Mouse (Mus musculus) CH12.LX (cell line): ENCODE data around the gene Mthfd2l.

Experiments used
- CTCF ChIP-seq, 2 experiments: IDR thresholded peaks in 1 of 2; conservative IDR thresholded peaks in 1 of 2; 2 replicates each; pipeline ENCODE4 v1.5.1; 2011 to 2012; ENCODE audit warnings: low read depth in 2 of 2, low read length in 2 of 2, improper control_type of control experiment in 1 of 2, inconsistent platforms in 1 of 2, mild to moderate bottlenecking in 1 of 2, moderate library complexity in 1 of 2
- EP300 ChIP-seq: IDR thresholded peaks from 2 replicates; pipeline ENCODE4 v1.6.1; 2011; ENCODE audit warnings: low read length, improper control_type of control experiment
- ETS1 ChIP-seq: conservative IDR thresholded peaks from 2 replicates; pipeline ENCODE4 v1.6.1; 2012; ENCODE audit warnings: low read depth, mild to moderate bottlenecking, inconsistent platforms, low read length, improper control_type of control experiment, moderate library complexity
- MEF2A ChIP-seq: IDR thresholded peaks from 2 replicates; pipeline ENCODE4 v1.6.1; 2014; ENCODE audit warnings: low read depth, mild to moderate bottlenecking, inconsistent platforms, low read length, improper control_type of control experiment, borderline replicate concordance
- MXI1 ChIP-seq: IDR thresholded peaks from 2 replicates; pipeline ENCODE4 v1.6.1; 2011; ENCODE audit warnings: mild to moderate bottlenecking, low read depth, low read length, improper control_type of control experiment
- NELFE ChIP-seq: IDR thresholded peaks from 2 replicates; pipeline ENCODE4 v1.6.1; 2011; ENCODE audit warnings: low read depth, low read length, improper control_type of control experiment
- POLR2A ChIP-seq: IDR thresholded peaks from 2 replicates; pipeline ENCODE4 v1.6.1; 2011; ENCODE audit warnings: low read depth, mild to moderate bottlenecking, improper control_type of control experiment, low read length
- POLR2AphosphoS2 ChIP-seq: IDR thresholded peaks from 2 replicates; pipeline ENCODE4 v1.6.1; 2011; ENCODE audit warnings: low read depth, low read length, improper control_type of control experiment
- ZC3H11A ChIP-seq: IDR thresholded peaks from 2 replicates; pipeline ENCODE4 v1.6.1; 2012; ENCODE audit warnings: low read depth, mild to moderate bottlenecking, inconsistent platforms, low read length, improper control_type of control experiment

- TF ChIP-seq EP300 (no peak), ZC3H11A (no peak), NELFE (no peak), CTCF (conservative IDR thresholded peaks at IDR 0.05 in 1 of 2, IDR thresholded peaks at IDR 0.05 in 1 of 2; ENCODE audit: low read depth in 2 of 2, low read length in 2 of 2) (no peak), POLR2A (no peak), MEF2A (no peak), MXI1 (no peak), ETS1 (no peak), POLR2AphosphoS2 (no peak)
Measured at GRCm38 (mm10) chr5:90894231-90894630, 36.7 kb upstream of the Mthfd2l start.
